Mouse (Mus musculus) B cell, adult 2 months (primary cell): ENCODE measurements around the gene Fbxo7.

Experiments
- DNase-seq, 2 experiments: peaks; one replicate each; pipeline ENCODE4 v3.0.0; 2022

Gene Fbxo7

DNA sequence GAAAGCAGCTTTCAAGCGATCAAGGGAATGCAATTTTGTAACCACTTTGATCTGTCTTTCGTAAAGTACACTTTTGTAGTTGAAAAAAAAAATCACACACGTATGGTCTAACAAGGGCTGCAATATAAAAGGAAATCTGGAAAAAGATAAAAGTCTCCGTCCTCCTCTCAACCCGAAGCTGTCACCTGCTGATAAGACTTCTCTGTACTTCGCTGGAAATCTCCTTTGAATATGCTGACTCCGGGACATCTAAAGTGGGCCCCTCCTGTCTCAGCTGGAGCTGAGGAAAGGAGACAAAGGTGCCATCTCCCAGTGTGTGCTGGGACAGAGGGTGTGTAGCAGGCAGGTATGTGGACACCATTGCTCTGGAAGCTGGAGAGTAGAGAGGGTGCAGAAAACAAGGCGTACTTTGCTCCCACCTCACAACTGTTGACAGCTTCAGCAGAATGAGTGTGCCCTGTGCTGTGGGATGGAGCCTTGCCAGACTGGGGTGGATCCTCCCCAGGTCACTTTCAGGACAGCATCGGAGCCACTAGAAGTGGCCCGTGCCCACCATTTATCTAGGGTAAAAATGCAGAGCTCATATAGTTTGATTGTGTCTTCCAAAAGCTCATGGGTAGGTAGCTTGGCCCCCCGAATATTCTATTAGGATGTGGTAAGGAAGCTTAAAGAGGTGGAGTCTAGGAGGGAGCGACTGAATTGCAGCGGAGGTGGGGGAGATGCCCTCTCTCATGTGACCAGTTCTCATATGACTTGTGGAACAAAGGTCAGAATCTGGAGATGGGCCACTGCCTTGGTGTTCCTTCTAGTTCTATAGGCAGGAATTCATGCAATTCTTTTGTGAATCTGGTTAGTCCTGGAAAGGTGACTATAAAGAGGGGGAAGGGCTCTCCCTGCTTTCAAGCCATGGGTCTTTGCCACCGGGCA lies 71.6 kb downstream of the Fbxo7 start:
- DNase-seq = no peak

DNA sequence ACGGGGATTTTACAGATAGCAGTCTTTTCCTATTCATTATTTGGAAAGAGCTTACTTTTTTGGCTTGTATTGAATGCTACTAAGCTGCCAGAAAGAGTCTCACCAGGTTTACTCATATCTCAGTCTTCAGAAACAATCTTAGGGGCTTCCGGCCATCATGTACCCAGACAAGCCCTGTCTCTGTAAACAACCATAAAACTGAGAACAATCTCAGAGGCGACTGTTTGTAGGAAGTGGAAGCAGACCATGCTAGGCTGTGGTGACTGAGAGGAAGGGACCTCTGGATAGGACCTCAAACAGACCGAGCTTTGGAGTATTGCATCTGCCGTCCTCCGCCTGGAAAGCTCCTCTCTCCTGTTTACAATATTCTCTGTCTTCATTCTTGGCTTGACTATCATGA lies 76.6 kb downstream of the Fbxo7 start:
- DNase-seq = no peak

GRCm38 (mm10) chr10:86100281-86100851 lies 78.6 kb downstream of the Fbxo7 start:
- no peak for DNase-seq
